Mouse (Mus musculus) gastrocnemius, adult 2 months (tissue): ENCODE data around the gene Fam151b. TPM values are rescaled to one million over a fixed set of nuclear protein-coding genes. Genes with fewer than 3 reads are reported as not detected.

Experiments
- DNase-seq: peaks from one replicate; pipeline ENCODE4 v3.0.0; 2022
- H3K27ac ChIP-seq: fragments of 200-600 bp; 2 replicates; pipeline ENCODE4 v1.8.1; 2022; ENCODE audit warnings: mild to moderate bottlenecking
- H3K4me3 ChIP-seq: fragments of 200-600 bp; 2 replicates; pipeline ENCODE4 v1.8.1; 2022; ENCODE audit warnings: mild to moderate bottlenecking, moderate library complexity
- CTCF ChIP-seq: fragments of 200-600 bp; IDR thresholded peaks from 2 replicates; pipeline ENCODE4 v1.8.1; 2022; ENCODE audit warnings: antibody characterized with exemption, mild to moderate bottlenecking, moderate library complexity
- intact Hi-C: fragments of 180-260 bp; cut with DNase I; formaldehyde crosslinking; loops from one replicate; pipeline ENCODE4 v1.15.1; 2025
- long read RNA-seq, 2 experiments: library from polyadenylated mRNA; stranded (forward); transcript quantifications; one replicate each; pipeline ENCODE4 v2.0.0; 2021
- total RNA-seq, 2 experiments: library from RNA; stranded (reverse); gene quantifications; 2 replicates each; pipeline ENCODE4 v1.2.3; 2021

The Fam151b gene
- total RNA-seq = 1 to 10 TPM; 2.2 to 2.6 TPM
- long read RNA-seq, experiment 1, partial matches to known transcripts = 0 of 3 reads
- long read RNA-seq, experiment 1, other reads (novel, unspliced or antisense) = 0 of 3 reads
- long read RNA-seq, experiment 2, partial matches to known transcripts = 0 of 1 reads
- long read RNA-seq, experiment 2, other reads (novel, unspliced or antisense) = 0 of 1 reads

- H3K4me3 ChIP-seq = peak within 1 kb of the TSS; percentile 75
- intact Hi-C loops = loop anchor here (2.0 to 5.0 kb wide), 2 partner anchors 129 to 577 kb away; partner anchors contain the start of genes Dhfr and Msh3
- TF ChIP-seq CTCF = no peak
- peak; percentile 92 for DNase-seq
- H3K27ac ChIP-seq = peak within 1 kb of the TSS; percentile 82
These were observed at the start of gene Fam151b for GRCm38 (mm10) chr13:92483852-92484463. TSS of gene Fam151b (minus strand) at chr13:92484015.

DNA sequence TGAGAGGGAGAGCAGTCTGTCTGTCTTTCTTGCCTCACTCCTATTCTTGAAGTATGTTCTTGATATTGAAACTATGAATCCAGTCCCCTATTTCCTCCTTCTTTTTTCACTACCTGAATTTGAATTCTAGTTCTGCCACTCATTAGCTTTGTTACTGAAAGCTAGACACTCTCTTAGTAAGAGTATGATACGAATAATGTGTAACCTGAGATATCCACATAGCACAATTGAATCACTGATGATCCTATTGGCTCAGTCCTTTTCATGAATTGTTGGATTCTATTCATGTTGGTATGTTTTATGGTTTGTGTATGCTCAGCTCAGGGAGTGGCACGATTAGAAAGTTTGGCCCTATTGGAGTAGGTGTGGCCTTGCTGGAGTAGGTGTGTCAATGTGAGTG is 48.4 kb upstream of the Fam151b start:
- intact Hi-C loops = loop anchor here (5.0 kb wide), 1 partner anchor 180 kb away; the partner anchor contains the start of gene Dhfr
- no peak overlapping the region for H3K4me3 ChIP-seq
- DNase-seq = no peak
- 0 out of 2 replicates have a peak overlapping the region, but pooled peaks have one; percentile 91 for H3K27ac ChIP-seq
- no peak for TF ChIP-seq CTCF

GRCm38 (mm10) chr13:92531237-92531636 is 47.4 kb upstream of the Fam151b start:
- Histone ChIP-seq H3K27ac (peak overlapping the region; percentile 91), H3K4me3 (peak overlapping the region; percentile 82)
- DNase-seq = no peak
- intact Hi-C loops = loop anchor here (5.0 kb wide), 1 partner anchor 179 kb away; the partner anchor contains the start of gene Dhfr
- no peak for TF ChIP-seq CTCF

DNA sequence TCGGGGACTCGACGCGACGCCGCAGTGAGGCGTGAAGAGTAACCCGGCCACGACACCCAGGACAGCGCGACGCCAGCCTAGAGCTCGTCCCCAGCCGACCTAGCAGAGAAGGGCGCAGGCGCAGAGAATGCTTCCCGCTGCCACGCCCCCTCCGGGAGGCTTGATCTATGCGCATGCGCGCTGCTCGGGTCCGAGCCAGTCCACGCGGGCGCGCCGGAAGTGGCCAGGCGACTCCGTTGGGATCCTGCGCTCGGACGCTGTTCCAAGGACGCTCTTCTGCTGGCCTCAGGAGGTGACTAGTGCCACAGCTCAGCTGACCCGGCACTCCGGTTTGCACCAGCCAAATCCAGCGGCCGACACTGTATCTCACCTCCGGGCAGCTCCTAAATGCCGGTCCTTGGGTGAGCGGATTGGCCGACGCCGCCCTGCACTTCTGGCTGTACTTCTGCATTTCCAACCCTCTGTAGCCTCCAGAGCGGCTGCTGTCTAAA is 47.0 kb upstream of the Fam151b start, which contains the start of gene Zfyve16:
TSS of gene Zfyve16 (minus strand) at position 148 of the 491 bp plus-strand sequence.
- intact Hi-C loops = loop anchor here (5.0 kb wide), 1 partner anchor 178 kb away; the partner anchor contains the start of gene Dhfr
- Histone ChIP-seq H3K4me3 (peak within 1 kb of the TSS; percentile 82), H3K27ac (peak within 1 kb of the TSS; percentile 91)
- DNase-seq = peak; percentile 99
- TF ChIP-seq CTCF = no peak

GRCm38 (mm10) chr13:92529828-92530720 is 46.3 kb upstream of the Fam151b start:
- H3K4me3 ChIP-seq = peak overlapping the region; percentile 82
- H3K27ac ChIP-seq = peak overlapping the region; percentile 91
- TF ChIP-seq CTCF = no peak
- no peak for DNase-seq
- intact Hi-C loops = loop anchor here (5.0 kb wide), 1 partner anchor 178 kb away; the partner anchor contains the start of gene Dhfr

DNA sequence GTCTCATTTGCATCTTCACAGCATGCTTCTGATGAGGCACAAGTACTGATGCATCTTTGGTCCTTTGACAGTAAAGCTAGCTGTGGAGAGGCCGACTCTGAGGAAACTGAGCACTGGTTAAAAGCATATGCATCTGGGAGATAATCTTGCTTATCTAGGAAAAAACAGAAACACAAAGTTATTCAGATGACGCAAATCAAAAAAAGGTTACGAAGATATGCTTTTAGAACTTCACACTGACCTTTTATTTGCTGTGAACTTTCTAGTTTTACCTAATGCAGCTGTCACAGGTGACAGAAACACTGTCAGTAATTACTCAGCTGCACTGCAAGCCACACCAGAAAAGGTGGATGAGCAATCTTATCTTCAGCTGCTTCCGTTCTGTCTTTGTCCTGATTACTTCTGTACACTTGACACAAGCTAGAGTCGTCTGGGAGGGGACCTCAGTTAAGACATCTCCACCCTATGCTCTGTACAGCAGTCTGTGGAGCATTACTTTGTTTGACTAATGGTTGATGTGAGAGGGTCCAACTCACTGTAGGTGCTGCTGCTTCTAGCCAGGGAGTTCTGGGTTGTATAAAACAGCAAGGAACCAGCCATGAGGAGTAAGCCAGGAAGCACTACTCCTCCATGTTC is 39.5 kb upstream of the Fam151b start:
- DNase-seq = no peak
- H3K4me3 ChIP-seq = no peak overlapping the region
- intact Hi-C loops = no loop called here
- H3K27ac ChIP-seq = no peak overlapping the region
- no peak for TF ChIP-seq CTCF

DNA sequence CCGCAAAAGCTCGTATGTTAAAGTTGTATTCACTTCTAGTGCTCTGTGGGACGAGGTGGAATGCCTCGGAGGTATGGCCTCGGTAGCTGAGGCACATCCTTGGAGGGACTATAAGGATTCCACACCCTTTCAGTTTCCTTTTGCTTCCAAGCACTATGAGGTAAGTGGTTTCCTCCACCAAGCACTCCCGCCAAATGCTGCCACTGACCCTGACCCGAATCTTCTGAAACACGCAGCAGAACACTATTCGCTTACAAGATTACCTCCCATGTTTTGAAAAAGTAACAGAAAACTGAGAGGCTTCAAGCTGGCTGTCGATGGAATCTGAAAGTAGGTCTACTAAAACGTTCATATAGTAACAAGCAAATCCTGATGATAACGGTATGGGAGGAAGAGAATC is 21.1 kb upstream of the Fam151b start:
- no peak for TF ChIP-seq CTCF
- no peak for DNase-seq
- Histone ChIP-seq H3K4me3 (no peak overlapping the region), H3K27ac (no peak overlapping the region)
- intact Hi-C loops = no loop called here

DNA sequence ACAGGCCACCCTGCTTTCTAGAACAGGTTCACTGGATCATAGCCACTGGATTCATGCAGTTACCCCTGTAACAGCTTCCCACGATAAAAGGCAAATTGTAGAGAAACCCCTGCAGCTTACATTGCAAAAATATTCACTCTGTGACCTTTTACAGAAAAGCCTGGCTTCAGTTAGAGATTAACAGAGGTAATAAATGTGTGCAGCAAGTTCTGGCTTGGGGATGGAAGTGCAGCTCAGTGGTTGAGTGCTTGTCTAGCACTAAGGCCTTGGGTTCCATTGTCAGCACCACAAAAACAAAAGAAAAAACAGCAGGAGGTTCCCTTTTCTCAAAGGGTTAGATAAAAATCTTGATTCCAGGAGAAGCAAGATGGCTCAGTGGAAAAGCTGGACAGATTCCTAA is 8.1 kb upstream of the Fam151b start:
- no peak for TF ChIP-seq CTCF
- Histone ChIP-seq H3K27ac (no peak overlapping the region), H3K4me3 (no peak overlapping the region)
- intact Hi-C loops = no loop called here
- no peak for DNase-seq

- no peak overlapping the region for H3K4me3 ChIP-seq
- intact Hi-C loops = no loop called here
- H3K27ac ChIP-seq = no peak overlapping the region
- no peak for TF ChIP-seq CTCF
- DNase-seq = peak; percentile 32
These were observed 7.0 kb upstream of the Fam151b start for GRCm38 (mm10) chr13:92490817-92491216.

DNA sequence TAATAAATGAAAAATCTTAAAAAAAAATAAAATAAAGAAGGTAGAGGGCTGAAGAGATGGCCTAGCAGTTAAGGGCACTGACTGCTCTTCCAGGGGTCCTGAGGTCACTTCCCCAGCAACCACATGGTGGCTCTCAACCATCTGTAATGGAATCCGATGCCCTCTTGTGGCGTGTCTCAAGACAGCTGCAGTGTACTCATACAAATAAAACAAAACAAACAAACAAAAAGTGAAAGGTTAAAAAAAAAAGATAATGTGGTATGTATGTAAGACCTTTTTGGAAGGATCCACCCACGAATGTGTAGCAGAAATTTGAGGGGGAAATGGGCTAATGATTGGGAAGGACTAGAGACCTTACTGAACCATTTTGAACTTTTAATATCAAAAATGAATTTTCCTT is 467 bp downstream of the Fam151b start:
- peak; percentile 66 for TF ChIP-seq CTCF
- peak overlapping the region; percentile 75 for H3K4me3 ChIP-seq
- intact Hi-C loops = loop anchor here (2.0 to 5.0 kb wide), 2 partner anchors 129 to 576 kb away; partner anchors contain the start of genes Dhfr and Msh3
- peak; percentile 45 for DNase-seq
- H3K27ac ChIP-seq = peak overlapping the region; percentile 82

GRCm38 (mm10) chr13:92470151-92470550 is 13.7 kb downstream of the Fam151b start:
- Histone ChIP-seq H3K4me3 (no peak overlapping the region), H3K27ac (no peak overlapping the region)
- TF ChIP-seq CTCF = no peak
- intact Hi-C loops = no loop called here
- DNase-seq = no peak

DNA sequence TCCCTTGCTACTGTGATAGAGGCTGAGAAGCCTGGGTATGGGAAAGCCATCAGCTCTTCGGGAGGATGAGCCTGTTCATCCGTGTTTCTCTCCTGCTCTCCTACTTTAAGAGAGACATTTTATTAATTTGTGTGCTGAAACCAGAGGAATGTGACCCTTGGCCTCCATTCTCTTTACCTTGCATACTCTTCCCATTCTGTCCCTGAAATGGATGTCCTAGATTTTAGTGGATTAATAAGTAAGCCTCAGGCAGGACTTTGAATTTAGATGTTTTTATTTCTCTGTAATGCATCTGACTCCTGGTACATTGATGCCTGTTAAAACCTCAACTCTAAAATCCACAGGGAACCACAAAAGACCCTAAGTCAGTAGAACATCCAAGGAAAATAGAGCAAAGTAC is 14.4 kb downstream of the Fam151b start:
- Histone ChIP-seq H3K27ac (no peak overlapping the region), H3K4me3 (no peak overlapping the region)
- DNase-seq = no peak
- intact Hi-C loops = no loop called here
- TF ChIP-seq CTCF = no peak
